Mouse (Mus musculus) olfactory bulb, adult 2 months (tissue): ENCODE data around the gene Ino80b. TPM values are rescaled to one million over a fixed set of nuclear protein-coding genes. Genes with fewer than 3 reads are reported as not detected.
"Not testable (repeated sequence)": the region's sequence is repeated elsewhere in the genome, so short reads cannot be mapped to it uniquely, and the experiment has no call there.

Source experiments
- H3K27ac ChIP-seq: fragments of 200-500 bp; 2 replicates; pipeline ENCODE4 v1.5.1; 2012; ENCODE audit warnings: low read depth, low read length; ENCODE audit not compliant: insufficient read depth
- H3K4me1 ChIP-seq: fragments of 200-500 bp; 2 replicates; pipeline ENCODE4 v1.6.1; 2012; ENCODE audit warnings: low read length; ENCODE audit not compliant: control insufficient read depth, insufficient read depth
- H3K4me3 ChIP-seq: fragments of 200-500 bp; 2 replicates; pipeline ENCODE4 v1.5.1; 2012; ENCODE audit warnings: mild to moderate bottlenecking, low read depth, low read length, moderate library complexity; ENCODE audit not compliant: insufficient read depth
- CTCF ChIP-seq: fragments of 200-500 bp; IDR thresholded peaks from 2 replicates; pipeline ENCODE4 v1.5.1; 2012; ENCODE audit warnings: low read depth, mild to moderate bottlenecking, low read length, moderate library complexity; ENCODE audit not compliant: insufficient read depth
- POLR2A ChIP-seq: fragments of 200-500 bp; IDR thresholded peaks from 2 replicates; pipeline ENCODE4 v1.6.1; 2012; ENCODE audit warnings: mild to moderate bottlenecking, low read depth, low read length, moderate library complexity; ENCODE audit not compliant: insufficient read depth
- WGBS: fragments of 180-500 bp; shearing (Covaris S2); methylation state at CpG from one replicate; pipeline ENCODE4 v1.1.7; 2018; 5-methylcytosine and 5-hydroxymethylcytosine counted together
- polyA plus RNA-seq: library from polyadenylated mRNA; stranded (reverse); fragments of >200 nt; gene quantifications from 2 replicates; pipeline ENCODE4 v1.2.4, GENCODE M21; 2012; ENCODE audit warnings: low replicate concordance; ENCODE audit not compliant: missing spikeins, insufficient read depth, insufficient read length

Ino80b gene
- polyA plus RNA-seq, 1 experiment, result not detected

DNA sequence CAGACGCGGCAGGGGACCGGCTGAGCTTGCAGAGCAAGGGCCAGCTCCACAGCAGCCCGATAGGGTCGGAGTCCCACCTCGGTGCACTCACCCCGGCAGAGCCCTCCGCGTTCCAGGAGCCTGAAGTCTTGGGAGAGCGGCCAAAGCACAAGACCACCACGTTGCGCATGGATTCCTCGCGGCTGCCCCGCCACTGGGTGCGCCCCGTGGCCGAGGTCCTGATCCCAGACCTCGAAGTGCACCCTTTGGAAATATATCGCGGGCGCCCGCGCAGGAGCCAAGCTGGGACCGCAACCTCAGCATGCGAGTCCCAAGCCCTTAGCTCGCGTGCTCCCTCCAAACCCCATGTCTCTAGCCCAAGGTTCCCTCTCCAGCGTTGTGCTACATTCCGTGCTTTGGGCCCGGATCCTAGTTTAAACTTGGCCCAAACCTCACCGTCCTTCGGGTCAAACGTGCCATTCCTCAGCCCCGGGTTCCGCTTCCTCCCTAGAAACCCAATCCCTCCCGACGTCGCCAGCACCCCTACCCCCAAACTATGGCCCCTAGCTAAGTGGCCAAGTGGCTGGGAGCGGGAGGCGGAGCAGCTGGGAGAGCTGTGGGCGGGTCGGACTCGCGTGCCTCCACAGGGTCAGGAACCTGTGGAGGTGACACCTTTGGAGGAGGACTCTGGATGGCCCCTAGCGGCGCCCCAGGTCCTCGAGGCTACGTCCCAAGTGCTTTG, 36.9 kb upstream of the Ino80b start:
- TF ChIP-seq CTCF, result no peak
- TF ChIP-seq POLR2A, result no peak
- H3K4me1 ChIP-seq, result peaks cover 6% of the 10 kb centered on the region
- no peak overlapping the region for H3K27ac ChIP-seq
- WGBS, result 26% methylated on average over 49 of the region's 49 CpGs
- H3K4me3 ChIP-seq, result no peak overlapping the region

DNA sequence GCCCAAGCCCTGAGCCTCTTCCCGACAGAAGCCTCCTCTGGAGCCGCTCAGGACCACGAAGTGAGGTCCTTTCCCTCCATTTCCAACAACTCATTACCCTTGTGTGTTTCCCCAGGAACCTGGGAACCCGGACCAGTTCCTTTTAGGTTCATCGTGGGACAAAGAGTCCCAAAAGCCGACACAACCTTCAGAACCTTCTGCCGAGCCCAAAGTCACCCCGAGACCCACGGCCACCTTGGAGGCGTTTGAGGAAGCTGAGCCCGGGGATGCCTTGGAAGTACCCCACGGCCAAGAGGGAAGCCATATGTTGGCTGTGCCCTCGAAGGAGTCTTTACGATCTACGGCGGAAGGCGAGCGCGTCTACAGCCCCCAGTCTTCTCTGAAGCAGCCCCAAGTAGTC, 36.2 kb upstream of the Ino80b start:
- Histone ChIP-seq H3K4me1 (peaks cover 6% of the 10 kb centered on the region), H3K4me3 (no peak overlapping the region), H3K27ac (no peak overlapping the region)
- no peak for TF ChIP-seq POLR2A
- TF ChIP-seq CTCF, result no peak
- WGBS, result 50% methylated on average over 19 of the region's 19 CpGs

DNA sequence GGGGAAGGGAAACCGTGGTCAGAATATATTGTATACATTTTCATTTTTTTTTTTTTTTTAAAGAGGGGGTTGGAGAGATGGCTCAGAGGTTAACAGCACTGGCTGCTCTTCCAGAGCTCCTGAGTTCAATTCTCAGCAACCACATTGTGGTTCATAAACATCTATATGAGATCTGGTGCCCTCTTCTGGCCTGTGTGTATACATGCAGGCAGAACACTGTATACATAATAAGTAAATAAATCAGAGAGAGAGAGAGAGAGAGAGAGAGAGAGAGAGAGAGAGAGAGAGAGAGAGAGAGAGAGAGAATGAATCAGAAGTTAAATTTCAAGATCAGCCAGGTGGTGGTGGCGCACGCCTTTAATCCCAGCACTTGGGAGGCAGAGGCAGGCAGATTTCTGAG, 34.2 kb upstream of the Ino80b start:
- H3K27ac ChIP-seq, H3K4me3 ChIP-seq: not testable (repeated sequence)
- peaks cover 15% of the 10 kb centered on the region for H3K4me1 ChIP-seq
- WGBS, result 17% methylated on average over 3 of the region's 3 CpGs

DNA sequence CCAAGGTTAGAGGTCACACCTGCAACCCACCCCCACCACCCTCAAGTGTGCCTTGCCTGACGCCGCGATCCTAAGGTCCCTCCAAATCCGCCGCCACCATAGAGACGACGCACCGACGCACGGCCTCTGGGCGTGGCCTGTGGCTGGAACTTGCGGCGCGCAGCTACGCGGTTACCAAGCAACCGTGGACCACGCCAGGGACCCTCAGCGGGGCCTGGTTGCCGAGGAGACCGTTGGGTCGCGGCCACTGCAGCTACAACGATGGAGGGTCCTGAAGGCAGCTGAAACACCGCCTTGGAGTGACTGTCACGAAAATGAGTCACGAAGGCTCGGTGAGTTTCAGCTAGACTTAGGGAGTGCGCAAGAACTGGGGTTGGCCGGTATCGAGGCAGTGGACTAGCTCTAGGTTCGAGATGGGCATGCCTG, 31.0 kb upstream of the Ino80b start, which contains the start of the genes Wdr54 and 1700003E16Rik:
TSS of gene Wdr54 (minus strand) at position 139 of the 426 bp plus-strand sequence.
TSS of gene 1700003E16Rik (plus strand) at position 146 of the 426 bp plus-strand sequence.
- peaks cover 9% of the 10 kb centered on the region for H3K4me1 ChIP-seq
- peak within 1 kb of the TSS; percentile 50 for H3K4me3 ChIP-seq
- WGBS, result under 1% methylated on average over 32 of the region's 32 CpGs
- TF ChIP-seq CTCF (no peak), POLR2A (no peak; the same call in 1 of the 2 replicates)
- no peak within 1 kb of the TSS for H3K27ac ChIP-seq

DNA sequence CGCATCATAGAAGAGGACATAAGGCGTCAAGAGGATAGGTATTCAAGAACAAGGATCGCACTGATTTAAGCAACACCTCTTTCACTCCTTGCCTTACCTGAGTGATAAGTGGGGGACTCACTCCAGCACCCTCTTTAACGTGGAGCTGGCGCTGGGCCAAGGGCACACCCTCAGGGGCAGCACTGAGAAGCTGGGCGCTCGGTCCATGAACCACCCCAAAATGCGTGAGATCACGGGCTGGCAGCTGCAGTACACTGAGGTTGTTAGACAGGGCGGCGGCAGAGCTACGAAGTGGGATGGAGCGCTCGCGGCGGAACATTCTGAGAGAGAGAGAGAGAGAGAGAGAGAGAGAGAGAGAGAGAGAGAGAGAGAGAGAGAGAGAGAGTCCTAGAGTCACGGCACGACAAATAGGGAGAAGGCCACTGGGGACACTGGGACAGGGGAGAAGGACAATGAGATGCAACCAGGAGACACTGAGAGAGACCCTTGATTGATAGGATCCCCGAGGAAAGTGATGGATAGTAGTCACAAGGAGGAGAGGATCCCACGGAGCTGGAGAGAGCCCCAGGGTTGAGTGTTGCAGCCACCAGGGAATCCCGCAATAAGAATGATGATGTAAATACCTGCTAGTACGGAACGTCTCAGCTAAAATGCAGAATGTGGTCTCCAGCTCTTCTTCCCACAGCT, 30.5 kb upstream of the Ino80b start:
- TF ChIP-seq CTCF (no peak), POLR2A (no peak)
- Histone ChIP-seq H3K4me1 (peaks cover 9% of the 10 kb centered on the region), H3K27ac (no peak overlapping the region), H3K4me3 (peak overlapping the region; percentile 50)
- 9% methylated on average over 23 of the region's 23 CpGs for WGBS

DNA sequence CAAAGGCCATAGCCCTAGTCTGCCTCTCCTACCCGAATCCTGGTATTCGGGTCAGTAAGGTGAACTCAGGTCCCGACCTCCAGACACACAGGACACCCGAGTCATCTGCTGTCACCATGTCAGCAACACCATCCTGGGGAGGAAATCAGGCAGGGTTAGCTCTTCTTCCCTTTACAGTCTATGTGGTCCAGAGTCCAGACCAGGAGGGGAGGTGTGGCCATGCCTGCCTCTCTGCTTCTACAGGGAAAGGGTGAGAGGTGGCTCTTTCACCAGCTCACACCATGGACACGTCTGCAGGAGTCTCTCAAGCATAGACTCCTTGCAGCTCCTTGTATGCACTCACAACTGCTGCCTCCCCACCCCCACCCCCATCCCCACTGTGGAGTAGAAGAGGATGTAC, 28.3 kb upstream of the Ino80b start:
- 83% methylated on average over 5 of the region's 5 CpGs for WGBS

DNA sequence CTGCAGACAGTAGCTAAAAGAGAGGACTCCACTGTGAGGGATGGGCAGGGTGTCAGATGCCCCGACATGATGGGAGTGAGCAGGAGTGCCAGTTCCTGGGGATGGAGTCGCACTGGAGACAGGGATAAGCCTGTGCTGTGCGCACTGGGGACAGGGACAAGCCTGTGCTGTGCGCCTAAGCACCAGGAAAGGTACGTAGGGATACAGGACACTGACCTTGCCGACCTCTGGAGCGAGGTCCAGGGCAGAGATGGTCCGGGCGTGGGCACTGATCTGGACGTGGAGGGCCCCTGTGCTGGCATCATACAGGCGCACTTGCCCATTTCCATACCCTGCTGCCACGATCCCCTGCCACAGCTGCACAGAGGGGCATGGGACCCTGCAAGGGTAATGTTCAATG, 27.8 kb upstream of the Ino80b start:
- no peak overlapping the region for H3K4me3 ChIP-seq
- TF ChIP-seq POLR2A (no peak), CTCF (no peak)
- H3K4me1 ChIP-seq, result peaks cover 10% of the 10 kb centered on the region
- no peak overlapping the region for H3K27ac ChIP-seq
- 90% methylated on average over 12 of the region's 12 CpGs for WGBS

More for the DNA sequence above, 28.3 kb upstream of the Ino80b start:
- Histone ChIP-seq H3K4me1 (peaks cover 9% of the 10 kb centered on the region), H3K4me3 (no peak overlapping the region), H3K27ac (no peak overlapping the region)
- no peak for TF ChIP-seq POLR2A
- no peak for TF ChIP-seq CTCF

DNA sequence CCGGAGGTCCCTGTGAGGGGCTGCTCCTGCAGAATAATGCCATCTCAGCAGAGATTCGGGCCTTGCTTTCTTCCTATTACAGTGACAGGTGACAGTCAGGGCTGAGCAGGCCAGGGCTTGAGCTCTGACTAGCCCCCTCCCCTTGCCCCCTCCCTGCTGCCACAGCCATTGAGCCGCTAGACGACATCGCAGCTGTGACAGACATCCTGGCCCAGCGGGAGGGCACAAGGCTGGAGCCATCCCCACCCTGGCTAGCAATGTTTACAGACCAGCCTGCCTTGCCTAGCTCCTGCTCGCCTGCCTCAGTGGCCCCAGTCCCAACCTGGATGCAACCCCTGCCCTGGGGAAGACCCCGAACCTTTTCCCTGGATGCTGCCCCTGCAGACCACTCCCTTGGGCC, 26.5 kb upstream of the Ino80b start:
- WGBS, result 39% methylated on average over 8 of the region's 8 CpGs
- no peak overlapping the region for H3K4me3 ChIP-seq
- H3K27ac ChIP-seq, result no peak overlapping the region
- H3K4me1 ChIP-seq, result peaks cover 20% of the 10 kb centered on the region
- no peak for TF ChIP-seq CTCF
- no peak for TF ChIP-seq POLR2A

DNA sequence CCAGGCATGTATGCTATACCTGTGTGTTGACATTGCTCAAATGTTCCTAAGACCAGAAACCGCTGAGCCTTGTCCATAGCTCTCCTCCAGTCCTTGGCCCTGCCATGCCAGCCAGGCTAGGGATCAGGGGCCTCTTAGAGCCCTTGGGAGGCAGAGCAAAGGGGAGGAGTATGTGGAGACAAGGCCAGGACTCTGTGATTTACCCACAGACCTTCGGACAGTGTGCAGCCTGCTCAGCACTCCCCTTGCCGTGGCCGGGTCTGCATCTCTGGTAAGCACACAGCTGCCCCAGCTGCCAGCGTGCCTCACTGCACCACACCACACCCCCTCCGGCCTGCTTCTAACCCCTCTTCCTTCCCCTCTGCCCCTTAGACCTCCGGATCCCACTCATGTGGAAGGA, 22.0 kb upstream of the Ino80b start:
- Histone ChIP-seq H3K27ac (no peak overlapping the region), H3K4me1 (peaks cover 19% of the 10 kb centered on the region), H3K4me3 (no peak overlapping the region)
- WGBS, result 60% methylated on average over 7 of the region's 7 CpGs
- TF ChIP-seq CTCF (no peak), POLR2A (no peak)
